ENCODE assay signal across 18 mouse cellular contexts in genomic region chr15:86696806-86697205, GRCm38 (mm10).
DNase-seq lines count a peak whose midpoint lies in the region; ATAC-seq lines count a peak whose summit lies in the region.
"Had no signal": no experiment of that assay in that cellular context is flagged by ENCODE, and none has a peak within 500 bp of the region (broad histone marks: within the 10 kb centered on the region; RNA-seq: fewer than 3 reads in every experiment).

No protein-coding gene starts in this region.

- H3K4me3 ChIP-seq in midbrain, embryonic 15.5 days = no peak overlapping the region
- H3K4me3 ChIP-seq: embryonic facial prominence, embryonic 13.5 days; forebrain, embryonic 12.5 days; gastrocnemius, adult 2 months; hindbrain, embryonic 13.5 days; limb, embryonic 10.5 days; liver, embryonic 12.5 days; lung, embryonic 15.5 days had no signal

- no peaks in the 10 kb centered on the region for H3K9me3 ChIP-seq in midbrain, embryonic 15.5 days
- H3K9me3 ChIP-seq: embryonic facial prominence, embryonic 13.5 days; forebrain, embryonic 12.5 days; hindbrain, embryonic 13.5 days; limb, embryonic 10.5 days; liver, embryonic 12.5 days; lung, embryonic 15.5 days had no signal

- H3K27ac ChIP-seq in midbrain, embryonic 15.5 days = no peak overlapping the region
- H3K27ac ChIP-seq: embryonic facial prominence, embryonic 13.5 days; forebrain, embryonic 12.5 days; gastrocnemius, adult 2 months; hindbrain, embryonic 13.5 days; limb, embryonic 10.5 days; liver, embryonic 12.5 days; lung, embryonic 15.5 days had no signal

- H3K4me1 ChIP-seq in midbrain, embryonic 15.5 days = no peaks in the 10 kb centered on the region
- H3K4me1 ChIP-seq: embryonic facial prominence, embryonic 13.5 days; forebrain, embryonic 12.5 days; hindbrain, embryonic 13.5 days; limb, embryonic 10.5 days; liver, embryonic 12.5 days; lung, embryonic 15.5 days had no signal

- intact Hi-C loops in gastrocnemius, postnatal 14 days (cut with DNase I; ENCODE audit: low total_unique reads) = no loop called here

- H3K4me2 ChIP-seq in midbrain, embryonic 15.5 days = no peak overlapping the region
- H3K4me2 ChIP-seq: embryonic facial prominence, embryonic 13.5 days; forebrain, embryonic 12.5 days; hindbrain, embryonic 13.5 days; liver, embryonic 12.5 days; lung, embryonic 15.5 days had no signal

- no peaks in the 10 kb centered on the region for H3K27me3 ChIP-seq in midbrain, embryonic 15.5 days (replicated peaks)
- H3K27me3 ChIP-seq: forebrain, embryonic 12.5 days; liver, embryonic 12.5 days; lung, embryonic 15.5 days had no signal

- H3K9ac ChIP-seq in midbrain, embryonic 15.5 days = no peak overlapping the region
- H3K9ac ChIP-seq: embryonic facial prominence, embryonic 13.5 days; forebrain, embryonic 12.5 days; hindbrain, embryonic 13.5 days; liver, embryonic 12.5 days; lung, embryonic 15.5 days had no signal

- no peak for ATAC-seq in midbrain, embryonic 15.5 days (replicated peaks)
- ATAC-seq: intestine, embryonic 16.5 days; liver, embryonic 12.5 days had no signal

- 65% methylated on average over 4 of the region's 4 CpGs for WGBS in midbrain, embryonic 15.5 days

- no peaks in the 10 kb centered on the region for H3K36me3 ChIP-seq in midbrain, embryonic 15.5 days (replicated peaks)
- H3K36me3 ChIP-seq: embryonic facial prominence, embryonic 13.5 days; forebrain, embryonic 12.5 days; hindbrain, embryonic 13.5 days; limb, embryonic 10.5 days; liver, embryonic 12.5 days; lung, embryonic 15.5 days had no signal

- DNase-seq in cerebellum, adult 18-20 months = peak; percentile 11 to 35
- DNase-seq in cerebellum, adult 11 months = no peak
- peak; percentile 14 to 37 for DNase-seq in layer of hippocampus, adult 18-20 months (ENCODE audit: low spot score in 2 of 2)
- no peak for DNase-seq in layer of hippocampus, postnatal 14 days (ENCODE audit: low spot score in 2 of 2)
- DNase-seq in 3T3-L1 (ENCODE audit: low read depth, low spot score) = peak; percentile 31
- DNase-seq in fat pad, adult 2 months (ENCODE audit: extremely low read depth, low read depth, low spot score) = peak; percentile 74
- DNase-seq in gastrocnemius, postnatal 14 days = no peak
- DNase-seq: gastrocnemius, adult 2 months; kidney, postnatal 10 days; midbrain, embryonic 14.5 days had no signal

Comparison
In these comparisons a context has a peak if more than half of its experiments do, and no peak if none do; other contexts are left out.
1. DNase-seq: peak in cerebellum, adult 18-20 months (2 of 2), layer of hippocampus, adult 18-20 months (2 of 2), 3T3-L1 (single experiment) and fat pad, adult 2 months (single experiment); none in cerebellum, adult 11 months (single experiment), layer of hippocampus, postnatal 14 days (0 of 2) and gastrocnemius, postnatal 14 days (single experiment).